Mouse (Mus musculus): ENCODE measurements around the gene Asxl1. TPM values are rescaled to one million over a fixed set of nuclear protein-coding genes. Genes with fewer than 3 reads are reported as not detected.

The Asxl1 gene
- total RNA-seq (2021), result 10 to 100 TPM; 33.9 to 36.3 TPM

DNA sequence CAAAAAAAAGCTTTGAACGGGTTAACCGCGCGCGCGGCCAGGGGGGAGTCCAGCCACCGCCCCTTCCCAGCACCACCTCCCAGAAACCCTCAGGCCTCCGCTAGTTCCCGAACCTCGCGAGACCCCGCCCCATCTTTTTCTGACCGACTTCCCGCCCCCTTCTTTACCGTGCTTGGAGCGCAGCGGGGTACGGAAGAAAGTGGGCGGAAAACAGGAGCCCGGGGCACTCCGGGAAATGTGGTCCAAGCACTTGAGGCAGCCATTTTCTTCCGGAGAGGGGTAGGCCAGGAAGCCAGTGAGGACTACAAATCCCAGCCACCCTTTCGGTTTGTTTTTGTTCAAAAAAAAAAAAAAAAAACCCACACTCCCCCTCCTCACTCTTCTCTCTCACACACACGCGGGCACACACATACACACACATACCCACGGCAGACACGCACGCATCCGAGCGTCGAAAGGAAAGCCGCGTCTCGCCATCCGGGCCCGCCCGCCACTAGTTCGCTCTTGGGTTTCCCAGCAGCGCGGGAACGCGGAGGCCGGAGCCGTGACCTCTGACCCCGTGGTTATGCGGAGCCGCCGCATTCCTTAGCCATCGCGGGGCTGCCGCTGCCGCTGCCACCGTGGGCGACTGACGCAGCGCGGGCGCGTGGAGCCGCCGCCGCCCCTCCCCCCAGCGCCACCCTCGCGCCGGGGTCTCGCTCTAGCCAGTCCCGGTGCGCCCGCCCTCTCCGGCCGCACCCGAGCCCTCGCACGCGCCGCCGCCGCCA lies at the start of gene Asxl1:
TSS of gene Asxl1 (plus strand) at position 376 of the 767 bp plus-strand sequence.
- DNase-seq (ENCODE audit: low spot score in 2 of 2), result peak; percentile 93 to 99
- intact Hi-C loops (cut with DNase I), result loop anchor here (2.0 to 5.0 kb wide), 2 partner anchors 53 to 105 kb away; partner anchors contain the start of genes Kif3b, Plagl2 and Pofut1

DNA sequence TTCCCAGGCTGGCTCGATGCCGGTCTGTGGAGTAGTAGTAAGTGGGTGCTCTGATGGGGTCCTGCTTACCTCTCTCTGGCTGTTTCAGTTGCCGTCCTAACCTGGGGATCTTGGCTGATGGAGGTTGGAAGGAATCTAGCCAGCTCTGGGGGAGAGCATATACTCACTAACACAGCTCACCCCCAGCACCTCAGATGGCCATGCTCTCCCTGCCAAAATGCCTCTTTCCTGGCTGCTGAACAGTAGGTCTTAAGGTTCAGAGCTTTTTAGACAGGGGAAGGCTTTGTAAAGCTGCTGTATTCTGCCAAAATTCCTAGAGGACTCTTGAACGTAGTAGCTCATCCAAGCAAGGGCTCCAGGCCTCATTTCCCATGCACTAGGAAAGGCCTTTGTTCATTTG lies 47.9 kb upstream of the Asxl1 start:
- intact Hi-C loops (cut with DNase I), result loop anchor here (10.0 kb wide), 1 partner anchor 287 kb away; no protein-coding TSS in a partner anchor
- DNase-seq (ENCODE audit: low spot score in 2 of 2), result no peak

- intact Hi-C loops (cut with DNase I), result loop anchor here (10.0 kb wide), 1 partner anchor 286 kb away; no protein-coding TSS in a partner anchor
- DNase-seq (ENCODE audit: low spot score in 2 of 2), result no peak
These were observed 47.2 kb upstream of the Asxl1 start for GRCm38 (mm10) chr2:153298460-153298859.

GRCm38 (mm10) chr2:153298863-153299262 lies 46.8 kb upstream of the Asxl1 start:
- peak; percentile 17 to 35 for DNase-seq (ENCODE audit: low spot score in 2 of 2)
- intact Hi-C loops (cut with DNase I), result loop anchor here (10.0 kb wide), 1 partner anchor 286 kb away; no protein-coding TSS in a partner anchor

DNA sequence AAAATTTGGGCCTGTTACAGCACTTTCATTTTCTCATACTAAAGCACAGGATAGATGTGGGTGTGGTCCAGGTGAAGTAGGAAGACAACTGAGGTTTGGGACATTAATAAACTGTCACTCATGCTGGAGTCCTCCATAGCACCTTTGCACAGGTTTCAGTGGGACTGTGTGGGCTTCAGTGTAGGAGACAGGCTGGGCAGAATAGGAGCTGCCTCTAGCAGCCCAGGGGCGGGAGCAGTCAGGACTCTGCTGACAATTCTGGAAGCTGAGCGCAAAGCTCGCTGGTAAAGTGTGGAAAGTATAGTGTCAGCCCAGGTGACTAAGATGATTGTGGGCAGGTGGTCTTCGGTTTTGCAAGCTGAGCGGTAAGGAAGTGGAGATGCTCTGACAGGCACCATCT lies 44.5 kb upstream of the Asxl1 start:
- intact Hi-C loops (cut with DNase I), result no loop called here
- DNase-seq (ENCODE audit: low spot score in 2 of 2), result peak; percentile 10 to 13

- intact Hi-C loops (cut with DNase I), result no loop called here
- DNase-seq (ENCODE audit: low spot score in 2 of 2), result peak; percentile 14 to 28
These were observed 40.4 kb upstream of the Asxl1 start for GRCm38 (mm10) chr2:153305240-153305639.

DNA sequence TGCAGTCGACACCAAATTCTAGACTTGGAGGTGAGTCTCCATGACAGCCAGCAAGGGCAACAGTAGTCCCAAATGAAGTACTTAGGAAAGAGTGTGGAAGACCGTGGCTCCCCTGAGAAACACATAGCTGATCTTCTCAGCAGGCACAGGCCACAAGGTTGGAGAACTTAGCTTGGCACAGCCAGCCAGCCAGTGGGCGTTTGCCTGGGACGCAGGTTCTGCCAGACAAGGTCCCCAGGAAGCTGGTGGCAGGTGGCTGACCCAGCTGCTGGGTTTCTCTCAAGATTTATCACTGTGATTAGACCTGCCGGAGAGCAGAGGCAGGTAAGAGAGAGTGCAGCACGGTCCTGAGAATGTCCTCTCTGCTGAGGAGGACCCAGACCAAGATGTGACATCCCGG lies 37.0 kb upstream of the Asxl1 start:
- DNase-seq (ENCODE audit: low spot score in 2 of 2), result no peak
- intact Hi-C loops (cut with DNase I), result no loop called here

DNA sequence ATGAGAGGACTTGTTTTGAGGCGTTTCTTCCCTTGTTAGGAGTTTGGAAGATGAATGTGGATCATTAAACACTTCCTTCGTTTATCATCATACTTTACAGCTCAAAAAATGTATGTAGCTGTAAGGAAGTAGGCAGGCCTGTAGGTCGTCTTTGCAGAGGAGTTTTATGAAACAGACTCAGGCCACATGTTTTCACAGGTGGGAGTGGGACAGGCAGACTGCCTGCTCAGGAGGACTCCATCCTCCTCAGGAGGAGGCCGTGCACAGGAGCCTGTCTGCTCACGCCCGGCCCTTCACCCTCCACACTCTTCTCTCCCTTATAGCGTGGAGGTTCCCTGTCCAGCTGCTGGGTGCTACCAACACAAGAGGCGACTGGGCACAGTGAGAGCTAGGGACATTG lies 36.5 kb upstream of the Asxl1 start:
- intact Hi-C loops (cut with DNase I), result no loop called here
- peak in 1 of 2 experiments; percentile 43 for DNase-seq (ENCODE audit: low spot score in 2 of 2)

DNA sequence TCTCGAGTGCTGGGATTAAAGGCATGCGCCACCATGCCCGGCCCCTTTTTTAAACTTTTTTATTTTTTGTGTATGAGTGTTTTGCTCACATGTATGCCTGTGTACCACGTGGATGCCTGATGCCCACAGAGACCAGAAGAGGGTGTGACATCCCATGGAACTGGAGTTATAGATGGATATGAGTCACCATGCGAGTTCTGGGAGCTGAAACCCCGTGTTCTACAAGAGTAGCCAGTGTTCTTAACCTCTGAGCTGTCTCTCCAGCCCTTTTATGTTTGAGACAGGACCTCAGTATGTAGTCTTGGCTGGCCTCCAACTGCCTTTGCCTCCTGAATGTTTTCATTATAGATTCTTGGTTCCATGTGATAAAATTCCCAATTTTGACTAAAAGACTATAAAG lies 35.4 kb upstream of the Asxl1 start:
- intact Hi-C loops (cut with DNase I), result no loop called here
- no peak for DNase-seq (ENCODE audit: low spot score in 2 of 2)

DNA sequence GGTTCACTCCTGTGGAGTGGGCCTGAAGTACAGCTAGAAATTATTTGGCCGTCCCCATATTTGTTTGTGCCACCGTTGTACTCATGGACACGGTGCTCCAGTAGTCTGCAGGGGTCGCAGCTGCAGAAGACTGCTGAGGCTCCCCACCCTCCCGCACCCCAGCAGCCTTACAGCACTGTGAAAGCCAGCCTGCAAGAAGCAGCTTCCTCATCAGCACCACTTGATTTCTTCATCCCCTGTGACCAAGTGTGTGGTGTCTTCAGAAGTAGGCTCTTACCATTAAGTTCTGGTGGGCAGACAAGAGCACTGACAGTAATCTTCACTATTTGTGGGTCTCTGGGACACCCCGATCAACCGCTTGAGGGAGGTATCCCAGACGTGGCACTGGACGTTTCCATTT lies 32.7 kb upstream of the Asxl1 start:
- intact Hi-C loops (cut with DNase I), result no loop called here
- DNase-seq (ENCODE audit: low spot score in 2 of 2), result no peak

DNA sequence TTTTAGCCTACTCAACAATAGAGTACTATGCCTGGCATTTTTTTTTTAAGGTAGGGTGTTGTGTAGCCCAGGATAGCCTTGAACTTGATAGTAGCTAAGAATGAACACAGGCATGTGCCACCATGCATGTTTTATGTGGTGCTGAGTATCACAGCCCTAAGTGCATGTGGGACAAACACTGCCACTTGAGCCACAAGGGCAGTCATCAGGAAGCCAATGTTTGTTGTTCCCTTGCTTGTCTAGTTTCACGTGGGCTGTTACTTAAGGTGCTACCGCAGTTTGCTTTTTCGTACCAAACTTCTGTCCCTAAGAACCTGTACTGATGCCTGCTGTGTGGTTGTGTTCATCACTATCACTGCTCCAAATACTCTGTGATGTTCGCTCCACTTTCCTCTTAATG lies 27.2 kb upstream of the Asxl1 start:
- intact Hi-C loops (cut with DNase I), result no loop called here
- no peak for DNase-seq (ENCODE audit: low spot score in 2 of 2)

GRCm38 (mm10) chr2:153319036-153319643 lies 26.5 kb upstream of the Asxl1 start:
- intact Hi-C loops (cut with DNase I), result no loop called here
- no peak for DNase-seq (ENCODE audit: low spot score in 2 of 2)

- DNase-seq (ENCODE audit: low spot score in 2 of 2), result peak in 1 of 2 experiments; percentile 10
- intact Hi-C loops (cut with DNase I), result no loop called here
These were observed 19.8 kb upstream of the Asxl1 start for GRCm38 (mm10) chr2:153325706-153326376.

GRCm38 (mm10) chr2:153332271-153332670 lies 13.4 kb upstream of the Asxl1 start:
- intact Hi-C loops (cut with DNase I), result no loop called here
- DNase-seq (ENCODE audit: low spot score in 2 of 2), result peak in 1 of 2 experiments; percentile 24

GRCm38 (mm10) chr2:153332981-153333380 lies 12.6 kb upstream of the Asxl1 start:
- DNase-seq (ENCODE audit: low spot score in 2 of 2), result no peak
- intact Hi-C loops (cut with DNase I), result no loop called here

GRCm38 (mm10) chr2:153333822-153334232 lies 11.8 kb upstream of the Asxl1 start:
- intact Hi-C loops (cut with DNase I), result no loop called here
- no peak for DNase-seq (ENCODE audit: low spot score in 2 of 2)

DNA sequence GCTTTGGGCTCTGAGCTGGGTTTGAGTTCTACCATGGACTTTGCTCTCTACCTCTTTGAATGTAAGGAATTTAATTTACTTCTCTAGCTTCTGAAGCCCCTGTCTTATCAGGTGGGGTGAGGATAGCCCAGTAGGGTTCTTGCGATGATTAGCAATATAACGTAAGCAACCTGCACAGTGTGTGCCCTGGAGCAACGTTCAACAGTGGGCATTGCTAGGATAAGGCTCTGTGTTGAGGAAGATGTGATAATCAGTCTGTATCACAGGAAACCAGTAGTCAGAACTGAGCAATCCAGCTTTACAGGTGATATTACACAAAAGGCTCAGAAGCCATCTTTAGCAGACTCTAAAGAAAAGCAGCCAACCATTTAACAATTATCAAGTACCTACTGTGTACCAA lies 11.3 kb upstream of the Asxl1 start:
- DNase-seq (ENCODE audit: low spot score in 2 of 2), result no peak
- intact Hi-C loops (cut with DNase I), result no loop called here

DNA sequence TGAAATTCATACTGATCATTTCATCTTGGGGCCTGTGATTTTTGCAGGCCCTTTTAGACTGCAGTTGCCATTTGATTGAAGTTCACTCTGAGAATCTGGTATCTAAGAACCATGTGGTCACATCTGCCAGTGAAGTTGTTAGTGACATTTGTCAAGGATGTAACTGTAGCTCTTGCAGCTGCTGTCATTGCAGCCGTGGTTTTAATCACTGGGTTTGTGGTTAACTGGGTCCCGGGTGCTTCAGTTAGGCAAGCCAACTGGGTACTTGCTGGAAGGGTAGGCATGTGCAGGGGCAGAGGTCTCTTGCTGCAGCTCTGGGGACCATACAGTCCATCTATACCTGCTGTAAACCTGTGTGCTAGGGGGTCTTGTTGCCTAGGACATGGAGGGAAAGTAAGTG lies 9.5 kb upstream of the Asxl1 start:
- no peak for DNase-seq (ENCODE audit: low spot score in 2 of 2)
- intact Hi-C loops (cut with DNase I), result no loop called here

DNA sequence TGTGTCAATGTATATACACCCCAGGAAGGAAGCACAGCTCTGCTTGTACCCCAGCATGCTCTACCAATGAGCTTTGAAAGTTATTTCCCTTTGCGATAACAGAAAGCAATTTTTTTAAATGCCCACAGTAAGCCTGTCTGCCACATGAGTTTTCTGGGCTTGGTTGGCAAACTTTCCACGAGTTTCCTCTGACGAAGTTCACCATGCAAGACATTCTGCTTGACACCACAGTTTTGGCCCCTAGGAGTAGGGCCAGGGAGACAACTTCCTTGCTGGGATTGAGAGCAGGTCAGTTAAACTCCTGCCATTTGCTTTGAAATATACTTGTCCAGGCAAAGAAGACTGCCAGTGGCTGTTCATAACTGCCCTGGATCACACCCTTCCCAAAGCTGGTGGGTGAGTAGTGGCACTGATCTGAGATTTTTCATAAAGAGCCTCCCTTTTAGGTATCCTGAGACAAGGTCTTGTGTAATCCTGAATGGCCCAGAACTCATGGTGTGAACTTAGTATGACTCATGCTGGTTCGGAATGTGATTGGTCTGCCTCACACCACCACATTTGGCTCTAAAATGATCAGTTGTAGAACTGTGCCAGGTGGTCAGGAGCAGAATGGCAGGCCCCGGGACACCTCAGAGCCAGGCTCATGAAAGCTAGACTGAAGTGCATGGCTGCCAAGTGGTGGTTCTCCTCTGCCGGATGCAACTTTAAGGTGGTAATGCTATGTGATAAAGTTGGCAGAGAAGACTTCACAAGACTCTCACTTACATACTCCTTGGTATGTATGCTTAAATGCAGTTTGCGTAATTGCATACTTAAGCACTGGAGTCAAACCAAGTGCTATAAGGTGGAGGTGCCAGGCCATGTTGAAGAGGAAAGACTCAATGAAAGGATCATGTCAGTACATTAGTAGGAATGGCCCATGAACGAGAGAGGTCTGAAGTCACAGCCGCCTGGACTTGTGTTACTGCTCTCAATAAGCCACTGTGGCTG lies 7.0 kb upstream of the Asxl1 start:
- DNase-seq (ENCODE audit: low spot score in 2 of 2), result no peak
- intact Hi-C loops (cut with DNase I), result no loop called here
